Mouse (Mus musculus) liver, adult 2 months (tissue): ENCODE data around the gene Akirin2.
"Not testable (repeated sequence)": the region's sequence is repeated elsewhere in the genome, so short reads cannot be mapped to it uniquely, and the experiment has no call there.

Source experiments
- CTCF ChIP-seq: fragments of 200-500 bp; IDR thresholded peaks from 2 replicates; pipeline ENCODE4 v1.5.1; 2011; ENCODE audit warnings: low read depth, low read length, control low read depth
- POLR2A ChIP-seq: fragments of 200-500 bp; IDR thresholded peaks from 2 replicates; pipeline ENCODE4 v1.6.1; 2011; ENCODE audit warnings: low read length, control low read depth; ENCODE audit not compliant: insufficient read depth; ENCODE audit errors: extremely low read depth

- TF ChIP-seq CTCF, POLR2A: not testable (repeated sequence)
Measured at GRCm38 (mm10) chr4:34581489-34581888, 30.8 kb downstream of the Akirin2 start.
